8 mouse cellular contexts compared by ENCODE assay signal in the genomic region with DNA sequence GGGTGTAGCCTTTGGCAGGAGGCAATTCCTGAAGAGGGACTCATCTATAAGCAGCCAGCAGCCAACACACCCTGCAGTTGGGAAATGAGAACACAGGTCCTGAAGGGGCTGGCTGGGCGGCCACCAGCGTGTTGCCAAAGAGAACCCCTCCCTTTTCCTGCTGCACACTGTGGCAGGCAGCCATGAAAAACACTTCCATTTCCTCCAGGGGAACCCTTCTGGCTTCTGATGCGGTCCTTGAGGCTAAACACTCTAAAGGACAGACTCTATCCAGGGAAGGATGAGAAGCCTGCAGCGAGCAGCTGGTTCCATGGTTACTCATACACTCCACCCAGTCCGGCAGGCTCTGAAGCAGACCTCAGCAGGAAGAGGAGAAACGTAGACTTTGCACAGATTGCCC.
DNase-seq lines count a peak whose midpoint lies in the region; ATAC-seq and TF ChIP-seq lines count a peak whose summit lies in the region.

No protein-coding gene starts in this region.

- 69% methylated on average over 6 of the region's 6 CpGs for WGBS in midbrain, postnatal 0 days
- WGBS in midbrain, embryonic 10.5 days: 85% methylated on average over 6 of the region's 6 CpGs
- 47% methylated on average over 6 of the region's 6 CpGs for WGBS in heart, embryonic 10.5 days
- WGBS in kidney, postnatal 0 days: 31% methylated on average over 6 of the region's 6 CpGs
- 13% methylated on average over 6 of the region's 6 CpGs for WGBS in thymus, adult 2 months

- H3K27ac ChIP-seq in midbrain, postnatal 0 days (ENCODE audit: low read depth, low read length): no peak overlapping the region
- no peak overlapping the region for H3K27ac ChIP-seq in midbrain, embryonic 10.5 days (replicated peaks)
- peak overlapping the region; percentile 53 for H3K27ac ChIP-seq in heart, embryonic 10.5 days
- H3K27ac ChIP-seq in kidney, postnatal 0 days: peak overlapping the region; percentile 54
- H3K27ac ChIP-seq in thymus, adult 2 months (ENCODE audit: control insufficient read depth, insufficient read depth, low read length): no peak overlapping the region

- ATAC-seq in midbrain, postnatal 0 days (ENCODE audit: low FRiP score): peak; percentile 45; the same call in 1 of the 2 replicates
- ATAC-seq in kidney, postnatal 0 days (replicated peaks; ENCODE audit: low FRiP score, low read depth): peak; percentile 81

- H3K36me3 ChIP-seq in midbrain, postnatal 0 days (ENCODE audit: insufficient read depth, low read length): no peaks in the 10 kb centered on the region
- H3K36me3 ChIP-seq in midbrain, embryonic 10.5 days: no peaks in the 10 kb centered on the region
- H3K36me3 ChIP-seq in heart, embryonic 10.5 days: no peaks in the 10 kb centered on the region
- no peaks in the 10 kb centered on the region for H3K36me3 ChIP-seq in kidney, postnatal 0 days (ENCODE audit: insufficient read depth, low read length)
- no peaks in the 10 kb centered on the region for H3K36me3 ChIP-seq in thymus, adult 2 months (ENCODE audit: control insufficient read depth, insufficient read depth, low read length)

- no peak for TF ChIP-seq POLR2A in brain, embryonic 14.5 days (IDR thresholded peaks at IDR 0.05; ENCODE audit: borderline replicate concordance, extremely low read depth, insufficient read depth, insufficient read length, poor library complexity, severe bottlenecking)
- TF ChIP-seq POLR2A in thymus, adult 2 months (IDR thresholded peaks at IDR 0.05; ENCODE audit: control insufficient read depth, extremely low read depth, insufficient read depth, low read length, poor library complexity): no peak

- no peak overlapping the region for H3K9ac ChIP-seq in midbrain, postnatal 0 days (replicated peaks; ENCODE audit: low read length, poor library complexity, severe bottlenecking)
- no peak overlapping the region for H3K9ac ChIP-seq in kidney, postnatal 0 days (ENCODE audit: low read depth, low read length)

- DNase-seq in midbrain, postnatal 0 days (ENCODE audit: low spot score): peak; percentile 32
- no peak for DNase-seq in midbrain, embryonic 10.5 days (ENCODE audit: low spot score)
- peak; percentile 39 for DNase-seq in brain, embryonic 14.5 days (ENCODE audit: low read depth)
- DNase-seq in heart, embryonic 10.5 days (ENCODE audit: low spot score): peak; percentile 82
- peak; percentile 93 for DNase-seq in kidney, postnatal 0 days (ENCODE audit: low spot score)
- peak; percentile 94 for DNase-seq in lung, postnatal 25 days (ENCODE audit: low spot score)
- DNase-seq in thymus, adult 2 months: no peak
- DNase-seq in thymus, postnatal 10 days (ENCODE audit: low spot score in 2 of 2): no peak

- no peaks in the 10 kb centered on the region for H3K27me3 ChIP-seq in midbrain, postnatal 0 days (ENCODE audit: insufficient read depth, low read length)
- H3K27me3 ChIP-seq in midbrain, embryonic 10.5 days (ENCODE audit: low read depth, poor library complexity, severe bottlenecking): no peaks in the 10 kb centered on the region
- H3K27me3 ChIP-seq in heart, embryonic 10.5 days (ENCODE audit: insufficient read depth, poor library complexity, severe bottlenecking): no peaks in the 10 kb centered on the region
- H3K27me3 ChIP-seq in kidney, postnatal 0 days (ENCODE audit: insufficient read depth, low read length): no peaks in the 10 kb centered on the region
- H3K27me3 ChIP-seq in thymus, adult 2 months (ENCODE audit: control insufficient read depth, insufficient read depth, low read length): no peaks in the 10 kb centered on the region

- H3K4me3 ChIP-seq in midbrain, postnatal 0 days (ENCODE audit: low read depth, low read length): no peak overlapping the region
- no peak overlapping the region for H3K4me3 ChIP-seq in midbrain, embryonic 10.5 days
- H3K4me3 ChIP-seq in heart, embryonic 10.5 days: no peak overlapping the region
- no peak overlapping the region for H3K4me3 ChIP-seq in kidney, postnatal 0 days (replicated peaks; ENCODE audit: low read depth, low read length)
- no peak overlapping the region for H3K4me3 ChIP-seq in thymus, adult 2 months (ENCODE audit: control insufficient read depth, insufficient read depth, low read length)

- no peak for TF ChIP-seq CTCF in midbrain, postnatal 0 days (IDR thresholded peaks at IDR 0.05)
- TF ChIP-seq CTCF in brain, embryonic 14.5 days (IDR thresholded peaks at IDR 0.05; ENCODE audit: borderline replicate concordance, extremely low read depth, insufficient read depth, insufficient read length): no peak
- TF ChIP-seq CTCF in kidney, postnatal 0 days (IDR thresholded peaks at IDR 0.05; ENCODE audit: low read depth): peak; percentile 29; the same call in 1 of the 2 replicates
- TF ChIP-seq CTCF in thymus, adult 2 months (IDR thresholded peaks at IDR 0.05; ENCODE audit: borderline replicate concordance, control insufficient read depth, extremely low read depth, insufficient read depth, low read length, poor library complexity): no peak

- H3K4me2 ChIP-seq in midbrain, postnatal 0 days (ENCODE audit: low read depth, low read length, poor library complexity, severe bottlenecking): no peak overlapping the region
- no peak overlapping the region for H3K4me2 ChIP-seq in kidney, postnatal 0 days (ENCODE audit: low read length)

- H3K4me1 ChIP-seq in midbrain, postnatal 0 days (ENCODE audit: insufficient read depth, low read length): no peaks in the 10 kb centered on the region
- H3K4me1 ChIP-seq in midbrain, embryonic 10.5 days: 0 out of 2 replicates have a peak, but pooled peaks cover 4% of the 10 kb centered on the region
- 0 out of 2 replicates have a peak, but pooled peaks cover 10% of the 10 kb centered on the region for H3K4me1 ChIP-seq in heart, embryonic 10.5 days
- H3K4me1 ChIP-seq in kidney, postnatal 0 days (replicated peaks; ENCODE audit: insufficient read depth, low read length): peaks cover 4% of the 10 kb centered on the region; the same call in 1 of the 2 replicates
- H3K4me1 ChIP-seq in thymus, adult 2 months (replicated peaks; ENCODE audit: control insufficient read depth, insufficient read depth, low read length): no peaks in the 10 kb centered on the region

- no peaks in the 10 kb centered on the region for H3K9me3 ChIP-seq in midbrain, postnatal 0 days (ENCODE audit: low read length)
- 0 out of 2 replicates have a peak, but pooled peaks cover 4% of the 10 kb centered on the region for H3K9me3 ChIP-seq in midbrain, embryonic 10.5 days (replicated peaks)
- no peaks in the 10 kb centered on the region for H3K9me3 ChIP-seq in heart, embryonic 10.5 days
- no peaks in the 10 kb centered on the region for H3K9me3 ChIP-seq in kidney, postnatal 0 days (replicated peaks; ENCODE audit: low read length)

Comparison
In these comparisons a context has a peak if more than half of its experiments do, and no peak if none do; other contexts are left out.
1. DNase-seq: peak in midbrain, postnatal 0 days (single experiment), brain, embryonic 14.5 days (single experiment), heart, embryonic 10.5 days (single experiment), kidney, postnatal 0 days (single experiment) and lung, postnatal 25 days (single experiment); none in midbrain, embryonic 10.5 days (single experiment), thymus, adult 2 months (single experiment) and thymus, postnatal 10 days (0 of 2).
2. H3K27ac ChIP-seq: peak in heart, embryonic 10.5 days (single experiment) and kidney, postnatal 0 days (single experiment); none in midbrain, postnatal 0 days (single experiment), midbrain, embryonic 10.5 days (single experiment) and thymus, adult 2 months (single experiment).